Mouse (Mus musculus) gastrocnemius, postnatal 4 days (tissue): ENCODE results near the gene Scd4. TPM values are rescaled to one million over a fixed set of nuclear protein-coding genes. Genes with fewer than 3 reads are reported as not detected.

Experiments
- DNase-seq, 2 experiments: peaks; one replicate each; pipeline ENCODE4 v3.0.0; 2021 to 2022; ENCODE audit warnings: low spot score in 2 of 2, mixed read lengths in 2 of 2
- long read RNA-seq, 2 experiments: library from polyadenylated mRNA; stranded (forward); transcript quantifications; one replicate each; pipeline ENCODE4 v2.0.0; 2021
- total RNA-seq, 2 experiments: library from RNA; stranded (reverse); gene quantifications; 2 replicates each; pipeline ENCODE4 v1.2.3; 2021

Gene Scd4
- total RNA-seq, result under 1 TPM; 0.62 to 0.71 TPM
- long read RNA-seq, experiment 1, result 0 reads
- long read RNA-seq, experiment 2, result 0 reads

DNA sequence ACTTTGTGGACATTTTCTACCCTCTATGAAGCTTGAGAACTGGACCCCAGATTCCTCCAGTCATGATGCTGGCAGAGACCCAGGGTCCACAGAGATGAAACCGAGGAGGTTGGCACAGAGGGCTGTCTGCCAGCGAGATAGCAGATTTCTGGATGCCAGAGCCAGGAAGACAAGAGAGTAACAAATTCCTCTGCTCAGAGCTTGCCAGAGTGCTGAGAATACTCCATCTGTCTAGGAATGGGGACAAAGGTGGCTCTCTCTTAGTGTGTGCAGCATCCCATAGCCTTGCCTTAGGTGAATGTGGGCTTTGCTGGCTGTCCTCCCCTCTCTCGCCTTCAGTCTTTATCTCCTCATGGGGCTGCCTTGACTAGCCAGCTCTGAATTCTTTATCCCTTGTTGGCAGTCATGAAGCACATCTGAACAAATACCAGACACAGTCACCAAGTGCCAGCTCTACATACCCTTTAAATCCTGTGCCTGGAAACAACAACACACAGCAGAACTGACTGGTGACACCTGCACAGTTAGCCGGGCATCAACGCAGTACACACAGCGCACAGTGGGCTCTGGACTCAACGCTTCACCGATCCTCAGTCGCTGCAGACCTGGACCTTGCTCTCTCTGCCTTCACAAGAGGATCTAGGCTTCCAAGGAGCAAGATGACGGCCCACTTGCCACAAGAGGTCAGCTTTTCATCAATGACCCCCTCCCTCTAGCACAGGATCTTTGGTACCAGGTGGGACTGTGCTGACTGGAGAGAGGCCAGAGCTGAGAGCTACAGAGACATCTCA, at the start of gene Scd4:
Gene Scd4, plus strand, starts transcription at position 260 of the 791 bp plus-strand sequence.
- no peak for DNase-seq

DNA sequence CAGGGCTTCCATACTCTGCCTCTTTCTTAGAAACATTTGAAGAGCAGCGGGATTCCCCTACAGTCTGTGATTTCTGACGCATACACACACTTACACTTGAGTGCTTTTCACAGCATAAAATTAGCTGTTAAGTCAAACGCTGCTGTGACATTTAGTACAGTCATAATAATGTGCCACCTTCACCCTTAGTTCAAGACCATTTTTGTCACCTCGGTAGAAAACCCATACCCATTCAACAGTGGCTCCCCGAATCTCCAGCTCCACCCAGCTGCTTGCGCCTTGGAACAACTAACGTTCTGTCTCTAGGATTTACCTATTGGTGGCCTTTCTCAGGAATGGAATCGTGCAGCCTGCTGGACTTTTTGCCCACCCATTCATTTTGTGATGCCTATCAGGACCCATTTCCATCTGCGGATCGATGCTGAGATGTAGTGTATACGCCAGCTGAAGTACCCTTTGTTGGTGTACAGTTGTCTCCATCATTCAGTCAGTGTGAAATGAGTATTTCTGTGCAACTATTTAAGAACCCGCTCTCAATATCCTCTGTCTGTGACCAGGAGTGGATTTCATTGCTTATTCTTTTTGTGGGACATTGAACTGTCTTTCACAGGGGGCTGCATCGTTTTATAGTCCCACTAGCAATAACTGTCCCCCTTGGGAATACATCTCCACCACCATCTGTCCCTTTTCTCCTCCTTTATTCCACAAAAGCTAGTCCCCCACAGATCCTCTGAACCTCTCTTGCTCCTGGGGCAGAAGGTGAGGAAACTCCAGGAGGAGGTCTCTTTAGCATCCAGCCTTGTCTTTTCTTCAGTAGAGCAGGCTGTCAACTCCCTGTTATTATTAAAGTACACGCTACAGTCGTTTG, 49.5 kb upstream of the Scd4 start:
- DNase-seq, result no peak

DNA sequence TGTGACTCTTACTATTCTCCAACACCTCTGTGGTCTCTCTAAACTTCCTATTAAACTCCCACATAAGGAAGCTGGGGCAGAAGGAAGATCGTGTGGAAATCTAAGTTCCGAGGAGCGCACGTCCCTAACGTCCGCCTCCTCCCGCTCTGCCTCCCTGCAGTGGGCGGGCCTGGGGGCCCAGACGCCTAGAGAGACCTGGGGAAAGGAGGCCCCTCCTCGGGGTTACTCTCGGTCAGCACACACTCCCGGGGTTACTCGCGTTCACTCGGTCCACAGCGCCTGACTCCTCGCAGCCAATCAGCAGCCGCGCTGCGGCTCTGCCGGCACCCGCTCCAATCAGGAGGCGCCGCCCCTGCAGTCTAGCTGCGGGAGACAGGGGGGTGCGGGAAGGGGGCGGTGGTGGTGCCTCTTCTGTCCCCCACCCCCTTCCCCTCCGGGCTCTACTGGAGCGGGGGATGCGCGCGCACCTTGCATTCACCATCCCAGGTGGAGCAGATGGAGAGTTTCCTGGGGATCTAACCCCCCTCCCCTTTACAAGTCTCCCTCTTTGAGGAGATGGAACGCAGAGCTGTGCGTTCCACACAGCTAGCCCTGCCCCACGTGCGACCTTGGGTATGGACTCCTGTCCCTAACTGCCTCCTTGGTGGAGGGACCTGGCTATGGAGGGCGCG, 48.7 kb upstream of the Scd4 start:
- DNase-seq, result peak; percentile 76 to 86

DNA sequence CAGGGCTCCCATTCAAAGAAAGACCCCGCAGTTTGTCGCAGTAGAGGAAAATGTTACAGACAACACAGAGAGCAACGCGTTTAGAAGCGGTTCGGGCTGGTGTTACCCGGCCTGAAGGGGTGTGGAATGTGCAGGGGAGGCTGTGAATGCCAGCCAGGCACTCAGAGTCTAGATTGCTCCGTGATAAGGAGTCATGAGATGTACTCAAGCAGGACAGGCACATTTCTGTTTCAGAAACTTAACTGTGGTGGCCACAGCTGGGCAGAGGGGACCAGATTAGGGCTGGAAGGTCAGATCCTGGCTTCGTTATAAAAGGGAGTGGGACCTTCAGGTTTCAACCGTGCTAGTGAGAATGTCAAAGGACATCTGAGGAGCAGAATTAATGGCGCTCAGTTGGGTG, 48.2 kb upstream of the Scd4 start:
- no peak for DNase-seq

DNA sequence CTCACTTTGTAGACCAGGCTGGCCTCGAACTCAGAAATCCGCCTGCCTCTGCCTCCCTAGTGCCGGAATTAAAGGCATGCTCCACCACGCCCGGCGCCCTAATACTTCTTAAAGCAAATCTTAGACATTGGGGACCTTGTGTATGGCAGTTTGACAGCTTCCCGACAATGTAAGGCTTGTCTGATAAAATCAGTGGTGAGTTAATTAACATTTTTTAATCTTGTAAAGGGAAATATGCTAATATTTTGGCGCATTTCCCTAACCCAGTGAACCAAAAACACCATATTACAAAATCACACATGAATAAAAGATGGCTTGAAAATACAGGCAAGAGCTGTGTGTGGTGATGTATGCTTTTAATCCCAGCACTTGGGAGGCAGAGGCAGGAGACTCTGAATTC, 47.3 kb upstream of the Scd4 start:
- DNase-seq, result no peak

DNA sequence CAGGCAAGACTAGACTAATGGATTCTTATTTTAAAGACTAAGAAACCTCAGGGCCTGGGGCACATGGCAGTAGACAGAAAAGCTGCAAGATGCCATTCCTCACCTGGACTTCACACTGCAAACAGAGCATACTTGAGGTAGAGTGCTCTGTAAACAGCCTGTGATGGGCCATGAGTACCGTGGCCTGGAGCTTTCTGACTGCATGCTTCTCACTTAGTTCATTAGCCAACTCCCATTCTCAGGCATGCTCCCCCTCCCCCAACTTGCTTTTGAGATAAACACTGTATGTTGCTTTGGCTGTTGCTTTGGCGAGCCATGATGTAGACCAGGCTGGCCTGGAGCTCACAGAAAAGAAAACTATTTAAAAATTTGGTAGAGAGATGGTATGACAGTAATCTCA, 46.8 kb upstream of the Scd4 start:
- no peak for DNase-seq

DNA sequence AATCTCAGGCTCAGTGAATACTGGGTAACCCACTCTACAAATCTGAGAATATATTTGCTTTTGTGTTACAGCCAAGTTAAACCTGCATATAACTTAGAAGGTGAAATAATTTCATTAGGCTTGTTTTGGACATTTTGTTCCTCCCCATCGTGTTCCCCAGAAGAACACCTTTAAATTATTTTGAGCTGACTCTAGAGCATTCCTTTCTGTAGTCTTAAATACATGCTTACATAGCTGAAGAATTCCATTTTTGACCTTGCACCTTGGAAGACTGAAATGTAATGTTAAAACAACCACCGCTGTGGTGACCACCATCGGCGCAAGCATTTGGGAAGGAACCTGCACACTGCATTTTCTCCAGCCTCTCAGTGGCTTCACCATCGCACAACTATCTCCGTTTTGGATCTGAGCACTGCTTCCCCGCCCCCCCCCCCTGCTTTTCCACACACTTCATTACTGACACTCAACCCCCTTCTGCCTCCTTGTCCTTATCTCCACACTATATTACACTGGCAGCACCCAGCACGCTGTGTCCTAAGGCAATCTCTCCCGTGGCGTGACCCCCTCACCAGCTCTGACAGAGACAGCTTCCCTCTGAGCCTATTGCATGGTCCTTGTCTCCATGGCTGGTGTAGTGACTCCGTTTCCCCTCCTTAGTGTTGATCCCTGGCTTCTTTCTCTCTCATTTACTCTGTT, 45.3 kb upstream of the Scd4 start:
- no peak for DNase-seq

DNA sequence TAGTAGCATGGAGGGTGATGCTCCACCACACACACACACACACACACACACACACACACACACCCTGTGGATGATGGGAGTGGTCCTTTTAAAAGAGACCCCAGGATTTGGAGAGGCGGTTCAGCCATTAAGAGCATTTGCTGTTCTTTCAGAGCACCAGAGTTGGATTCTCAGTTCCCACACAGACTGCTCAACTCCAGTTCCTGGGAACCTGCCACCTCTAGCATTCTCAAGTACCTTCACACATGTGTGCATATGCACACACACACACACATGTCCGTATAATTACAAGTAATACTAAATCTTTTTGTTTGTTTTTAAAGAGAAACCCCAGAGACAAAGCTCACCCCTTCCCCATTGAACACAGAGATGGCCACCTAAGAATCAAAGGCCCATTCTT, 40.8 kb upstream of the Scd4 start:
- DNase-seq, result no peak

DNA sequence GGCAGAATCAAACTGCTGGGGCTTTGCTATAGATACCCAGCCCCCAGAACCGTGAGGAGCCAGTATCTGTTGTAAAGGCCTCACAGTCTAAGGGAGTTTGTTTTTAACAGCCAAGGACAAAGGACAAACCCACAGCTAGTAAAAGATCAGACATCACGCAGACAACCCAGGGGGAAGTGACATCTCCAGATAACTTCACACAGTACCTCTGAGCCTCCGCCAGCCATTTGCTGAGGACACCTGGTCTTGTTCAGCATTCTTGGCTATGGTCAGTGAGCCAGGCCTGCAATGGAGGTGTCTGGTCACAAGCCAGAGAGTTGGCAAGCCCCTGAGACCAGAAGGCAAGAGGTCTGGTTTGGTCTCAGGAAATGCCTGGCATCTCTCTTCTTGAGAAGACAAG, 40.4 kb upstream of the Scd4 start:
- no peak for DNase-seq

DNA sequence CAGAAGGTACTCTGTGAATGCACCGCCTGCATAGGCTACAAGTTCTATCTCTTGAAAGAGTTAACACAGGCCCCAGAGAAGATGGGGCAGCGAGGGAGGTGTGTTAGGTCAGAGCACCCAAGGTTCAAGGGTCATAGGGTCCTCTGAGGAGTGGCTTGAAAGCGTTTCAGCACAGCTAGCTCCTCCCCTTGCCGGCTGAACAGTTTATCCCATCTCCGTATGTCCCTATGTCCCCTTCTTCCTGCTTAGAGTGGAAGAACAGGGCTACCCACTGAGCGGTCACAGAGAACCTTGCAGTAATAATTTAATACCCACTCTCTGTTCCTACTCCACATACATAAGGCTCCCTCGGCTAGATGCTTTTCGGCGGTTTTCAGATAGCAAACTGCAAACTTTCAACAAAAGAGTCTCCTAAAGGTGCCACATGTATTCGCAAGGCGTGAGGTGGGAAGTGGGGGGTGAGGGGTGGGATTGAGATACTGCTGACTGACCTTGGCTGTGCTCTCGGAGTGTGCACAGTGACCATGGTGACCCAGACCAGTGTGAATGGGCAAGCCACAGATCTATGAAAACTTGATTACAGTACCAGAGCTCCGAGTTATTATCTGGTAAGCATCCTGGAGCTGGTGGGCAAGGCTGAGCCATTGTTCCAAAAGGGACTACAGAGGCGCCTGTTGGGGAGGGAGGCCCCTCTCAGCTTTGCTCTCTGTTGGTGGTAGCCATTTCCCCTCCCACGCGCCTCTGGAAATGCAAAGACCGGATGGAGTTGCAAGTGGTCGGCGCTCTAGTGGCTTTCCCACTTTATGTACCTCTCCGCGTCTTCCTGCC, 39.7 kb upstream of the Scd4 start, which contains the start of gene Scd2:
Gene Scd2, plus strand, starts transcription at position 734 of the 828 bp plus-strand sequence.
- no peak for DNase-seq

DNA sequence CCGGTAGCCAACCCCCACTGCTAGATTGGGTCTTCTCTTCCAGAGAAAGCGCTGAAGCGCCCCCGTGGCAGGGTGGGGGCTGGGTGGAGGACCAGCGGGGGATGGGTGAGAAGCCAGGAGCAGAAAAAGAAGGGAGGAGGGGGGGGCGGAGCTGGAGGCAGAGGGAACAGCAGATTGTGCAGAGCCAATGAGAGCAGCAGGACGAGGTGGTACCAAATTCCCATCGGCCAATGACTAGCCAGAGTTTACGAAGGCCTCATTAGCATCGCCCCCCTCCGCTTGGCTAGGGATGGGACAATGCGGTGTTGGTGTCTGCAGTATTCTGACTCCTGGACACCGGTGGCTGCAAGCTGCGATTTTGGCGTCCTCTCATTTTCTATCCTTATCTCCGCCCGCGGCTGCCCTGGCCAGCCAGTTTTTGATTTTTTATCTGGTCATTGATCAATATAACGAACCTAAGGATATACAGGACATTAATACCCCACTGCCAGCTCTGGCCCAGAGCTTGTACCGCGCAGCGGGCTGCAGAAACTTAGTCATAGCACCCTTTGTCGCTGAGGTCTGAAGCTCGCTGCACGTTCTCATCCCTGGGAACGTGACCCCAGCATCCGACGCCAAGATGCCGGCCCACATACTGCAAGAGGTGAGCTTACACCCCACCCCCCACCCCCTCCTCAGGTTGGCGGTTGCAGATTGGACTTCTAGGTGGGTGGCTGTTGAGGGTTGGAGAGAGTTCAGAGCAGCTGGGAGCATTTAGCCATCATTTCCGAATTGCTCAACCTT, 38.9 kb upstream of the Scd4 start:
- peak; percentile 75 to 85 for DNase-seq

DNA sequence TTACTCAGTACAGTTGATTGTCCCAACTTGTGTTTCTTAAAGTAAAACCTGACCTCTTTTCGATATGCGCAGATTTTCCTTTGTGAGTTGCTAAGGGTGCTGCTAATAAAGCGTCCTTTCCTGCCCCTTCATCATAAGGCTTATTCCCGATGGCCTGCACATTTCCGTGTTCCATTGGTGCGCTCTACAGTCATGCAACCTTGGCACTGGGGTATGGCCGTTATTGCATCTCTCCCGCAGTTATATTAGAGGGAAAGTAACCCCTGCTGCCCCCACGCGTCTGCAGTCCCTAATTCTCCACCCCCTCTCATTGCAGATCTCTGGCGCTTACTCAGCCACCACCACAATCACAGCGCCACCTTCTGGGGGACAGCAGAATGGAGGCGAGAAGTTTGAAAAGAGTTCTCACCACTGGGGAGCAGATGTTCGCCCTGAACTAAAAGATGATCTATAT, 38.3 kb upstream of the Scd4 start:
- DNase-seq, result peak; percentile 75 to 88

DNA sequence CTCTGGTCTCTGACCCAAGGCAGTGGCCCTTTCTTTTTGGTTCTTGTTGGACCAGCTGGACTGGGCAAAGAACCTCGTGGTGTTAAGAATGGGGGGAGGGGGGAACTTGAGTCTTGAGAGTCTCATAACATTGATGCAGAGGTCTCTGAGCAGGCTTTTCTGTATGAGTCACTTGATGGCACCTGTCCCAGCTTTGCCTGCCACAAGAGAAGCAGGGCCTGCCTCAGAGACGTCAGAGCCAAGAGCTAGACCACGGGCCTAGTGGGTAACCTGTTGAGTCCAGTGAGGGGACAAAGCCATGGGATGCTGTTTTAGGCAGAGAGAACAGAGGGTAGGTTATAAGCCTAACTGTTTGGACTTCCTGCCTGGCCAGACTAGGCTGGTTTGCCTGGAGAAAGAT, 37.6 kb upstream of the Scd4 start:
- peak in 1 of 2 experiments; percentile 31 for DNase-seq

DNA sequence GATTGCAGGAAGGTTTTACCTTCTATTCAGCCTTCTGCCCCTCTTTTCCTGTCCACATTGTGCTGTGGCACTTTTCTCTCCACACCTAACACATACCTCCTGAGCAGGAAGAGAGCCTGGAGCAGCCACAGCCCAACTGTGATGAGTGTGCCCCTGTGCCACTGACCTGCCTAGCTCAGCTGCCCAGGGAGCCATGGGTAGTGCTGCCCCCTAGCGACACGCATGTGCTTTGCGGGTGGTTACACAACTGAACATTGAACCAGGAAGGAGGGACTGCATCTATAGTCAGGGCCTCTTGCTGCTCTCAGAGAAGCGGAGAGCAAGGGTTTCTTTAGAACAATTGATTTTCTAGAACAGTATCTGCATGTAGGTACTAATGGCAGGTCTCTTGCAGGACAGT, 37.2 kb upstream of the Scd4 start:
- DNase-seq, result peak; percentile 64 to 85

DNA sequence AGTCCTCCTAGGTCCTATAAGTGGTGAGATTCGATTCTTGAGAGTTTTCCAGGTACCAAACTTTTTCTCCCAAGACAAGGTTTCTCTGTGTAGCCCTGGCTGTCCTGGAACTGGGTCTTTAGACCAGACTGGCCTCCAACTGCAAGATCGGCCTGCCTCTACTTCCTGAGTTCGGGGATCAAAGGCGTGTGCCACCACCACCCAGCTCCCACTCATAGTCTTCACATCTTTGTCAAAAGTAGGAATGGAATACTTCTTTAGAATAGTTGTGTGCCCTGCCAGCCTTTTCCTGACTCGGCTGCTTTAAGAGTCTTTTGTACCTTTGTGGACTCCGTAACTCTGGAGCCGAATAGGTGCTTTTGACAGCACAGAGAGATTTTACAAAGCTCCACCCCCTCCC, 36.7 kb upstream of the Scd4 start:
- no peak for DNase-seq

DNA sequence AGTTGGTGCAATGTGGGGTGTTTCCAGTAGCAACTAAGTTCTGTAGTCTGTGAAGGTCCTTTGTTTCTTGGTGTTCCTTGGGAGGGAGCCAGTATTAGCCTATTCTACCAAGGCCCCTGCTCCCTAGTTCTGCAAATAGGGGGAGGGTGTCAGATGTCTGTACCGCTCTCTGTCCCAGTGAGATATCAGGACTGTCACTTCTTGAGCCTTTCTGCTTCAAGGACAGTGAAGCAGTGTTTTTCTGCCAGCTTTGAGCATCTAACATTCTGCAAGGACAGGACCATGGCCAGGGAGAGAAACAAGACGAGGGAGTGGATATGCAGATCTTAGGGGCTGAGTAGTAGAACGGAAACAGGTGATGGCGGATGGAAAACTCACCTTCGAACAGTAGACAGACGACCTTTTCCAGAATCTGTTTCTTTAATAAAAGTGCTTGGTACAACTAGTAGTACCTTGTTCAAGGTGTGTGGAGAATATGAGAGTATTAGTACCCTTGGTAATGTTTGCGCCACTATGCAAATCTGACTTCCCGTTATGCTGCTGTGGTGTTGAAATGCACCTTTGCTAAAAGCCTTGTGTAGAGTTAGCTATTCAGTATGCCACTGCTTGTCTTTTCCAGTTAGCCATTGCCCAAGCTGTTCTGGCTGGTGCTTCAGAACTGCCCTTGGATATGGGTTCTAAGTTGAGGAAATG, 35.7 kb upstream of the Scd4 start:
- DNase-seq, result no peak

DNA sequence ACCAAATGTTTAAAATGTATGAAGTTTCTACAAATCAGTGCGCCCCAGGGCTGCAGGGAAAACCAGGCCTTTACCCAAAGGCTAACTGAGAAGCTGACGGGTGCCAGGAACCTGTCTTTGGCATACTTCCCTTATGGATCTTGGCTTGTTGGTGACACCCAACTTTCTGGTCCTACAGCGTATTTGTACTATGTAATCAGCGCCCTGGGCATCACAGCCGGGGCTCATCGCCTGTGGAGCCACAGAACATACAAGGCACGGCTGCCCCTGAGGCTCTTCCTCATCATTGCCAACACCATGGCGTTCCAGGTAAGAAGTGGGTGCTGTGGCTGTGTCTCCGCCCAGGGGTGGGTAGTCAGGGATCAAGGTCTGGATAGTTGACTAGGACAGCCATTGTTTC, 35.0 kb upstream of the Scd4 start:
- no peak for DNase-seq

DNA sequence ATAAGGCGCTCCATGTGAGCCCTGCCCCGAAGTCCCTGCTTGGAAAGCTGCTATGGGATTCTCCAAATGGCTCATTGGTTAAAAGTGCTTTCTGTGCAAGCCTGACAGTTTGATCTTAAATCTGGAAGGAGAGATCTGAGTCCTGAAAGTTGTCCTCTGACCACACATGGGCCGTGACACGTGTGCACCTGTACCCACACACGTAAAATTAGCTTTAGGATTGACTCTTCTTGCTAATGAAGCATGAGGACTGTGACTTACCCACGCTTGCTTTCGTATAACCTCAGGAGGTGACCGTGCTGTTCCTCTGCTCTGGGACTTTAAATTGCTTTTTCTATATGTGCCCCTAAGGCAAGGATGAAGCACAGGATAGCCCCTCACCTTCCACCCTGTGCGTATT, 33.8 kb upstream of the Scd4 start:
- DNase-seq, result no peak

DNA sequence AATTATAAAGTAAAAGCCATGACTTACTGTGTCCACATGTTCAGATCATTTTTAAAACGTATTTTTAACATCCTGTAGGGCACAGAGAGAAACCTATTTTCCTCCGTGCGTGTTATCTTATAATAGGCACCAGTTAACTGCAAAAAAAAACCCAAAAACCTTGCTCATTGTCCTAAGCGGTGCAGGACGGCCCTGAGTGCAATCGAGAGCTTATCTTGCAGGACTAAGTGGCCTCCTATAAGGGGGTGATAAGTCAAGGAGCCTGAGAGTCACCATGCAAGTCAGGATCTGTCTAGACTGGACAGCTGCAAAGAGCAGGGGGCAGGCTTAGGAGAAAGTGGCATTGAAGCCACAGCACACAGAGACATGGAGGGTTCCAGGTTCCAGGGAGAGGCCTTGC, 33.0 kb upstream of the Scd4 start:
- no peak for DNase-seq
